Mouse (Mus musculus): ENCODE measurements around the gene Gm5935. TPM values are rescaled to one million over a fixed set of nuclear protein-coding genes. Genes with fewer than 3 reads are reported as not detected.
"Not testable (repeated sequence)": the region's sequence is repeated elsewhere in the genome, so short reads cannot be mapped to it uniquely, and the experiment has no call there.

The Gm5935 gene
- not detected in 2 replicates for polyA plus RNA-seq (2016; fragmentation: Nextera tagmentation; extraction: Ambion mirVana)

DNA sequence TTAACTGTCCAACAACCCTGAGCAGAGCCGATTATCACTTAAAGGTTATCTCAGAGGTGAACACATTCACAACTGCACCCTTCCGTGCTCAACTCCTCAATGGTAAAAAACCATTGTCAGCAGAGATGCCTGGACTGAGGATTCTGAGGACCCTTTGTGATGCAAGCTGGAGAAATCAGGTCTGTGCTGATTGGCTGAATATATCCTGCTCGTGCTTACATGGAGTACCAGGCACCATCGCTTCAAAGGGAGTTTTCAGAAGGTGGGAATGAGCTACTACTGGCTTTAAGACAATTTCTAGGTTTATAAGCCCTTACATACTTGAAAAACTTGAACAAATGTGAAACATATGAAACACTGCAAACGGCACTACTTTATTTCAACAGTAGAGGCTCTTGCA lies at the start of gene Gm5935:
Gm5935 (minus strand) TSS at position 101 of the 400 bp plus-strand sequence.
- H3K27me3 ChIP-seq (ENCODE audit: insufficient read depth, poor library complexity, severe bottlenecking); DNase-seq (ENCODE audit: low spot score); H3K36me3 ChIP-seq; H3K27ac ChIP-seq; H3K4me3 ChIP-seq; H3K4me1 ChIP-seq (replicated peaks); H3K9me3 ChIP-seq: not testable (repeated sequence)
- WGBS, result 88% methylated on average over 5 of the region's 5 CpGs

Other genes with a start within 250 kb of the Gm5935 start
- not detected in 2 replicates for gene Gm4297, start 200.3 kb downstream of the Gm5935 start, polyA plus RNA-seq (2016; fragmentation: Nextera tagmentation; extraction: Ambion mirVana)